Mouse (Mus musculus) liver, embryonic 14.5 days (tissue): ENCODE measurements at regions not wholly inside any gene's neighbourhood (a gene's known extent, or its start where the extent isn't known, plus 50 kb on each side); places are given as distances from the start of the nearest gene placed in this dataset.

Source experiments
- ATAC-seq: fragments of 200-750 bp; cut with Nextera tagmentation; 2 replicates; pipeline ENCODE4 v1.8.0; 2017; ENCODE audit warnings: moderate number of reproducible peaks, mild to moderate bottlenecking, moderate library complexity; ENCODE audit not compliant: insufficient read depth
- DNase-seq, 3 experiments: peaks; one replicate each; pipeline ENCODE4 v3.0.0-alpha.2; 2012 to 2013; ENCODE audit warnings: low read depth in 3 of 3, low spot score in 3 of 3
- H3K27ac ChIP-seq: fragments of 300-500 bp; sonication (generic); 2 replicates; pipeline ENCODE4 v1.5.1; 2014; ENCODE audit warnings: moderate library complexity, mild to moderate bottlenecking, control low read depth, inconsistent platforms
- H3K27me3 ChIP-seq: fragments of 300-500 bp; sonication (generic); 2 replicates; pipeline ENCODE4 v1.6.1; 2014; ENCODE audit warnings: mild to moderate bottlenecking, low read length, moderate library complexity; ENCODE audit not compliant: control insufficient read depth, insufficient read depth
- H3K36me3 ChIP-seq: fragments of 300-500 bp; sonication (generic); replicated peaks from 2 replicates; pipeline ENCODE4 v1.6.1; 2014; ENCODE audit warnings: low read depth; ENCODE audit not compliant: control insufficient read depth, insufficient read depth
- H3K4me1 ChIP-seq, 2 experiments: fragments of 200-500 bp in 1 of 2; fragments of 300-500 bp in 1 of 2; sonication (generic) in 1 of 2; replicated peaks; 2 replicates each; pipeline ENCODE4 v1.6.1; 2012 to 2014; ENCODE audit warnings: antibody characterized with exemption in 1 of 2, inconsistent platforms in 1 of 2, low read length in 1 of 2; ENCODE audit not compliant: control insufficient read depth in 2 of 2, insufficient read depth in 2 of 2
- H3K4me2 ChIP-seq: fragments of 300-500 bp; sonication (generic); 2 replicates; pipeline ENCODE4 v1.6.1; 2014; ENCODE audit warnings: low read depth, mild to moderate bottlenecking, control low read depth, moderate library complexity
- H3K4me3 ChIP-seq, 2 experiments: fragments of 200-500 bp in 1 of 2; fragments of 300-500 bp in 1 of 2; sonication (generic) in 1 of 2; 2 replicates each; pipeline ENCODE4 v1.5.1; 2012 to 2014; ENCODE audit warnings: low read depth in 2 of 2, low read length in 2 of 2, mild to moderate bottlenecking in 2 of 2, control low read depth in 1 of 2, inconsistent platforms in 1 of 2, moderate library complexity in 1 of 2; ENCODE audit not compliant: insufficient read depth in 1 of 2
- H3K9ac ChIP-seq: fragments of 300-500 bp; sonication (generic); replicated peaks from 2 replicates; pipeline ENCODE4 v1.6.1; 2014; ENCODE audit warnings: mild to moderate bottlenecking, control low read depth, moderate library complexity
- H3K9me3 ChIP-seq: fragments of 300-500 bp; sonication (generic); 2 replicates; pipeline ENCODE4 v1.6.1; 2016; ENCODE audit warnings: low read length, mixed read lengths; ENCODE audit not compliant: control insufficient read depth
- CTCF ChIP-seq: IDR thresholded peaks from 2 replicates; pipeline ENCODE4 v1.5.1; 2016; ENCODE audit warnings: antibody characterized with exemption, low read depth, control low read depth
- EP300 ChIP-seq: IDR thresholded peaks from 2 replicates; pipeline ENCODE4 v1.6.1; 2016; ENCODE audit warnings: antibody characterized with exemption, low read depth
- WGBS: fragments of 180-500 bp; shearing (Covaris S2); extraction: QIAGEN DNeasy Blood & Tissue Kit; methylation state at CpG from one replicate; pipeline ENCODE4 v1.1.7; 2014; ENCODE audit not compliant: insufficient replicate concordance; 5-methylcytosine and 5-hydroxymethylcytosine counted together

GRCm38 (mm10) chr7:65790264-65790663, 71.3 kb upstream of the Pcsk6 start:
- H3K4me2 ChIP-seq, result no peak overlapping the region
- H3K9ac ChIP-seq, result no peak overlapping the region
- WGBS, result 43% methylated on average over 6 of the region's 6 CpGs
- H3K9me3 ChIP-seq, result no peaks in the 10 kb centered on the region
- H3K36me3 ChIP-seq, result no peaks in the 10 kb centered on the region
- DNase-seq (no peak), ATAC-seq (no peak)
- H3K27ac ChIP-seq, result no peak overlapping the region
- no peak for TF ChIP-seq CTCF
- no peak for TF ChIP-seq EP300
- no peaks in the 10 kb centered on the region for H3K27me3 ChIP-seq
- H3K4me3 ChIP-seq, result no peak overlapping the region
- no peaks in the 10 kb centered on the region for H3K4me1 ChIP-seq

DNA sequence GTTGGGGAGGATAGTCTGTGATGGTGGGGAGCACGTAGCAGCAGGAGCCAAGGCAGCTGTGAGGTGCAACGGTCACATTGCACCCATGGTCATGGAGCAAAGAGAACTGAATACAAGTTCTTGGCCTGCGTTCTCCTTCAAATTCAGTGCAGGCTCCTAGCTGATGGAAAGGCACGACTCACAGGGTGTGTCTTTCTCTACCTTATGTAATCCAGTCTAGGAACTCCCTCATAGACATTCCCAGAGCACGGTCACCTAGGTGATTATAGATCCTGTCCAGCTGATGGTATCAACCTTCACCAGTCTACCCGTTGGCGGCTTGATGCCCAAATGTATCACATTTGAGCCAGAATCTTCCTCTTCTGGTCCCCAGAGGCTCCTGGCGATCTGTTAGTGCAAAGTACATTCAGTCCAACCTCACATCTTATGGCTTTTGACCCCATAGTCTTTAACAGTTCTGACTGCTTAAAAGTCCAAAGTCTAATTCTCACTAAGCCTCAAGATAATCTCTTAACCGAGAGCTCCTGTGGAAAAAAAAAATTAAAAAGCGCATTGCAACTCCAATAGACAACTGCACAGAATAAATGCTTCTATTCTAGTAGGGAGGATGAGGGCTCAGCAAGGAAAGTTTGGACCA, 69.2 kb upstream of the Pcsk6 start:
- Histone ChIP-seq H3K9ac (no peak overlapping the region), H3K9me3 (no peaks in the 10 kb centered on the region), H3K27ac (no peak overlapping the region), H3K4me3 (no peak overlapping the region), H3K27me3 (no peaks in the 10 kb centered on the region), H3K36me3 (no peaks in the 10 kb centered on the region), H3K4me1 (no peaks in the 10 kb centered on the region), H3K4me2 (no peak overlapping the region)
- TF ChIP-seq EP300, result no peak
- no peak for TF ChIP-seq CTCF
- no peak for DNase-seq
- ATAC-seq, result no peak
- 66% methylated on average over 10 of the region's 10 CpGs for WGBS

DNA sequence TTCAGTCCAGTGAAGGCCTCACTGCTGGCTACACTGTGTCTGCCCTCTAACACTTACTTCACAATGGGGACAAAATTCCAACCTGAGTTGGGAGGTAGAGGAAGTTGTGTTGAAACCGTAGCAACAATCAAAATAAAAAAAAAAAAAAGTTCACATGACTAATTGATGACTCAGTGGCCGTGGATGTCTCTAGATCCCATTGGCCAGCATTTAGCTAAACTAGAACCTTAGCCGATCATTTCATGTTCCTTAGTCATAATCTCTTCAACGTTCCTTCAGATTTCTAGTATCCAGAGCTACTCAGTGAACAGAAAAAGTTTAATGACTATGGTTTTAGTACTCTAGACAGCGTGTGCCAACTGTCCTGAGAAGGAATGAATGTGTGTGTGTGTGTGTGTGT, 59.2 kb upstream of the Pcsk6 start:
- H3K4me1 ChIP-seq, result peaks cover 0 to 3% of the 10 kb centered on the region in 2 experiments; a peak in 1 of 4 replicates
- no peak for ATAC-seq
- no peak overlapping the region for H3K4me2 ChIP-seq
- TF ChIP-seq CTCF (no peak), EP300 (no peak)
- H3K27ac ChIP-seq, result no peak overlapping the region
- no peaks in the 10 kb centered on the region for H3K27me3 ChIP-seq
- no peak overlapping the region for H3K9ac ChIP-seq
- H3K36me3 ChIP-seq, result no peaks in the 10 kb centered on the region
- WGBS, result 73% methylated on average over 5 of the region's 5 CpGs
- DNase-seq, result no peak
- no peak overlapping the region for H3K4me3 ChIP-seq
- no peaks in the 10 kb centered on the region for H3K9me3 ChIP-seq

DNA sequence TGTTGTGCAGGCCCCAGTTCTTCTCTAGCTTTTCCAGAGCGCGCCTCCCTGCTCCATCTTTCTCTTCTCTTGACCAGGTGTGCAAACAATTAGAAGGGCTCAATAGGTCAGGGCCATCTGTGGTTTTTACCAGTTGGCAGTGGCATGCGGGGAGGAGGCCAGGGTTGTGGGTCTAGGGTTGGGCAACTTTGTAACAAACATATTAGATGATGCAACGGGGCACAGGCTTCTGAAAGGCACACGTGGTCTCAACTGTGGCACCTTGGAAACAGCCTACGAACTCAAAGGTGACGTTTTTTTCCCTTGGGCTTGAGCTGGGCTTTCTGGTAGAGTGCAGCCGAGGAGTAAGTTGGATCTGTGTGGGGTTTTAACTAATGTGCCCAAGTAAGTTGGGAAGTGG, 58.7 kb upstream of the Pcsk6 start:
- 53% methylated on average over 8 of the region's 8 CpGs for WGBS
- H3K4me3 ChIP-seq, result no peak overlapping the region
- no peak overlapping the region for H3K4me2 ChIP-seq
- no peak overlapping the region for H3K27ac ChIP-seq
- no peak overlapping the region for H3K9ac ChIP-seq
- no peaks in the 10 kb centered on the region for H3K36me3 ChIP-seq
- peak; percentile 36; the same call in 1 of the 2 replicates for ATAC-seq
- no peaks in the 10 kb centered on the region for H3K9me3 ChIP-seq
- DNase-seq, result no peak
- no peaks in the 10 kb centered on the region for H3K27me3 ChIP-seq
- H3K4me1 ChIP-seq, result peaks cover 0 to 3% of the 10 kb centered on the region in 2 experiments; a peak in 1 of 4 replicates
- TF ChIP-seq CTCF, result no peak
- TF ChIP-seq EP300, result no peak

GRCm38 (mm10) chr7:65803422-65804303, 57.9 kb upstream of the Pcsk6 start:
- H3K36me3 ChIP-seq, result no peaks in the 10 kb centered on the region
- no peaks in the 10 kb centered on the region for H3K9me3 ChIP-seq
- peak in 2 of 3 experiments; percentile 18 to 24 for DNase-seq
- H3K27me3 ChIP-seq, result no peaks in the 10 kb centered on the region
- 52% methylated on average over 11 of the region's 11 CpGs for WGBS
- H3K4me1 ChIP-seq, result peaks cover 0 to 3% of the 10 kb centered on the region in 2 experiments; a peak in 1 of 4 replicates
- H3K9ac ChIP-seq, result no peak overlapping the region
- peak overlapping the region; percentile 15; the same call in 1 of the 2 replicates for H3K4me2 ChIP-seq
- H3K27ac ChIP-seq, result no peak overlapping the region
- no peak overlapping the region for H3K4me3 ChIP-seq
- TF ChIP-seq CTCF, result no peak
- no peak for TF ChIP-seq EP300
- peak; percentile 75 for ATAC-seq
